Mouse (Mus musculus) mammary gland, adult 2 months (tissue): ENCODE data around the gene Tulp1. TPM values are rescaled to one million over a fixed set of nuclear protein-coding genes. Genes with fewer than 3 reads are reported as not detected.

Source experiments
- polyA plus RNA-seq: library from polyadenylated mRNA; depleted of rRNA; stranded (reverse); fragments of >200 nt; gene quantifications from 2 replicates; pipeline ENCODE4 v1.2.3, GENCODE M21; 2012; ENCODE audit warnings: low replicate concordance; rRNA removed

The Tulp1 gene
- polyA plus RNA-seq: 1.2 and 2.5 TPM in 2 replicates

GRCm38 (mm10) chr17:28365122-28365521, at the start of gene Tulp1:
Gene Tulp1, minus strand, starts transcription at chr17:28365222.

GRCm38 (mm10) chr17:28350466-28351352, 14.3 kb downstream of the Tulp1 start, which contains the start of gene Tead3:
Gene Tead3, minus strand, starts transcription at chr17:28350817.

GRCm38 (mm10) chr17:28328366-28328928, 36.6 kb downstream of the Tulp1 start, which contains the start of gene Rpl10a:
Gene Rpl10a, plus strand, starts transcription at chr17:28328471.

GRCm38 (mm10) chr17:28313212-28313879, 51.7 kb downstream of the Tulp1 start, which contains the start of gene Fance:
Gene Fance, plus strand, starts transcription at chr17:28313519.

Other genes with a start within 250 kb of the Tulp1 start
- gene Scube3, start 223.1 kb downstream of the Tulp1 start, polyA plus RNA-seq: 3.3 and 4.4 TPM in 2 replicates
- gene Zfp523, start 188.1 kb downstream of the Tulp1 start, polyA plus RNA-seq: 38.4 and 69.0 TPM in 2 replicates
- gene Def6, start 157.4 kb downstream of the Tulp1 start, polyA plus RNA-seq: 21.5 and 48.5 TPM in 2 replicates
- 39.9 and 51.9 TPM in 2 replicates for gene Ppard, start 132.5 kb downstream of the Tulp1 start, polyA plus RNA-seq
- gene Fance, start 51.7 kb downstream of the Tulp1 start, polyA plus RNA-seq: 14.5 and 25.4 TPM in 2 replicates
- gene Rpl10a, start 36.8 kb downstream of the Tulp1 start, polyA plus RNA-seq: 1,640 and 3,869 TPM in 2 replicates
- 14.7 and 22.6 TPM in 2 replicates for gene Tead3, start 14.4 kb downstream of the Tulp1 start, polyA plus RNA-seq
- gene Fkbp5, start 152.3 kb upstream of the Tulp1 start, polyA plus RNA-seq: 14.9 and 15.4 TPM in 2 replicates
- gene Armc12, start 165.6 kb upstream of the Tulp1 start, polyA plus RNA-seq: 0.09 and 0.23 TPM in 2 replicates
- not detected in 2 replicates for gene Clpsl2, start 184.2 kb upstream of the Tulp1 start, polyA plus RNA-seq
- 0.54 and 2.5 TPM in 2 replicates for gene Clps, start 195.5 kb upstream of the Tulp1 start, polyA plus RNA-seq
- gene Lhfpl5, start 210.4 kb upstream of the Tulp1 start, polyA plus RNA-seq: not detected in 2 replicates